Mouse (Mus musculus): ENCODE measurements around the gene Nr2f6. TPM values are rescaled to one million over a fixed set of nuclear protein-coding genes. Genes with fewer than 3 reads are reported as not detected.

Gene Nr2f6
- total and polyA plus RNA-seq, 2 experiments from 2014 or later = 34.1 to 129 TPM

DNA sequence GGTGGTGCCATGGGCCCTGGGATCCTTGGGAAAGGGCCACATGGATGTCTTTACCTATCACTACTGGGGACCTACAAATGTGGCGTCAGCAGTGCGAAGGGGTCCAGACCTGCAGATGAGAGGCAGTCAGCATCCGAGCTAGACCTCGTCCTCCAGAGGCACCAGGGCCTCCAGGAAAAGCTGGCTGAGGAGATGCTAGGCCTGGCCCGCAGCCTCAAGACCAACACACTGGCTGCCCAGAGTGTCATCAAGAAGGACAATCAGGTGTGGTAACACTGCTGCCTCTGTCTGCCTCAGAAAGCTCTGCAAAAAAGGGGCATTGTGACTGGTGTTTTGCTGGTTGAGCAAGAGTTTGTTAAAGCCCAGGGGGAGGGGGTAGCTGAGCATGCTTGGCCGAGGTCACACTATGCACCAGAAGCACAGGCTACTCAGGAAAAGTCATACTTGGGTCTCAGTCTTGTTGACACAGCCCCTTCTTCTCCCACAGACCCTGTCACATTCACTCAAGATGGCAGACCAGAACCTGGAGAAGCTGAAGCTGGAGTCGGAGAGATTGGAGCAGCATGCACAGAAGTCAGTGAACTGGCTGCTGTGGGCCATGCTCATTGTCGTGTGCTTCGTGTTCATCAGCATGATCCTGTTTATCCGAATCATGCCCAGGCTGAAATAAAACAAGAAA is 12.6 kb downstream of the Nr2f6 start:
- WGBS = 94% methylated on average over 10 of the region's 10 CpGs
- H3K4me2 ChIP-seq (ENCODE audit: low read depth, low read length) = no peak overlapping the region
- H3K9ac ChIP-seq (replicated peaks; ENCODE audit: low read length) = no peak overlapping the region
- H3K9me3 ChIP-seq (ENCODE audit: low read length) = no peaks in the 10 kb centered on the region
- H3K4me1 ChIP-seq (ENCODE audit: insufficient read depth, low read length) = peaks cover 7% of the 10 kb centered on the region
- ATAC-seq (no peak), DNase-seq (ENCODE audit: low spot score) (no peak)
- H3K27me3 ChIP-seq (ENCODE audit: insufficient read depth, low read length) = no peaks in the 10 kb centered on the region
- peaks cover 20% of the 10 kb centered on the region for H3K36me3 ChIP-seq (ENCODE audit: insufficient read depth, low read length)
- TF ChIP-seq CTCF (IDR thresholded peaks at IDR 0.05; ENCODE audit: low read depth) = no peak
- H3K27ac ChIP-seq = no peak overlapping the region
- H3K4me3 ChIP-seq (ENCODE audit: low read length) = no peak overlapping the region

DNA sequence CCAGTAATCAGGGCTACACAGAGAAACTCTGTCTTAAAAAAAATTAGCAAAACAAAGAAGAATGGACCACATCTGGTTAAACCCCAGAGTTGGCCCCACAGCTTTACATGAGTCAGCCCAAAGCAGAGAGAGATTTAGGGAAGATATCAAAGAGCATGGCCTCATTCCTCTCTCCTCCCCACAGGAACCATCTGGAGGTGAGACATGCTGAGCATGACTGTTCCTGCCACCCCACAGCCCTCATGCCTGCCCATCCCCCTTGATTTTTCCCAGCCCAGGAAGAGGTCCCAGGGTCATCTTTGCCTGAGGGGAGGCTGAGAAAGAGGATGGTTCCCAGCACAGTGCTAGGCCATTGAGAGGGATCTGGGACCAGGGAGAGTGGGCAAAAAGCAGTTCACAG is 13.4 kb downstream of the Nr2f6 start:
- no peak for ATAC-seq
- Histone ChIP-seq H3K27ac (0 out of 2 replicates have a peak overlapping the region, but pooled peaks have one; percentile 87), H3K9me3 (ENCODE audit: low read length) (no peaks in the 10 kb centered on the region), H3K4me3 (ENCODE audit: low read length) (no peak overlapping the region), H3K27me3 (ENCODE audit: insufficient read depth, low read length) (no peaks in the 10 kb centered on the region), H3K4me2 (ENCODE audit: low read depth, low read length) (no peak overlapping the region), H3K4me1 (ENCODE audit: insufficient read depth, low read length) (peaks cover 7% of the 10 kb centered on the region), H3K36me3 (ENCODE audit: insufficient read depth, low read length) (peaks cover 13% of the 10 kb centered on the region), H3K9ac (replicated peaks; ENCODE audit: low read length) (no peak overlapping the region)
- no peak for DNase-seq (ENCODE audit: low spot score)
- TF ChIP-seq CTCF (IDR thresholded peaks at IDR 0.05; ENCODE audit: low read depth) = no peak

DNA sequence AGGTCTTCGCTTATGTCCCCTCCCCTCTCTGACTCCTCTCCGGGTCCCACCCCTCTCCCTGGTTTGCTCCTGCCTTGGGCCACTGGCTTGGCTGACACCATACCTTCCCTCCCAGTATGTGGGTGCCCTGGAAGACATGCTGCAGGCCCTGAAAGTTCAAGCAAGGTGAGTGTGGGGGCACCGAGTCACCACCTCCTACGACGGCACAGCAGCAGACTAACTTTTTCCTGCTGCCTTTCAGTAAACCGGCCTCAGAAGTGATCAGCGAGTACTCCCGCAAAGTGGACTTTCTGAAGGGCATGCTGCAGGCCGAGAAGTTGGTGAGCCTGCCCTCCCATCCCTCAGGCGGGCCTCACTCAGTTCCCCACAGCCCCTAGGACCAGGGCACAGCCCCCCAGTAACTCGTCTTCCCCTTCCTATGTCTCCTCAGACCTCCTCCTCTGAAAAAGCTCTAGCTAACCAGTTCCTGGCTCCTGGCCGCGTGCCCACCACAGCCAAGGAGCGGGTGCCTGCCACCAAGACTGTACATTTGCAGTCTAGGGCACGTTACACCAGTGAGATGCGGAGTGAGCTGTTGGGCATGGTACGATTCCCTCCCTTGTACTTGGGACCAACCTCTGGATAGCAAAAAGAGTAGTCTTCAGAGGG is 14.1 kb downstream of the Nr2f6 start:
- H3K4me1 ChIP-seq (ENCODE audit: insufficient read depth, low read length) = peaks cover 7% of the 10 kb centered on the region
- DNase-seq (ENCODE audit: low spot score) (no peak), ATAC-seq (no peak)
- WGBS = 46% methylated on average over 17 of the region's 17 CpGs
- no peaks in the 10 kb centered on the region for H3K9me3 ChIP-seq (ENCODE audit: low read length)
- H3K4me2 ChIP-seq (ENCODE audit: low read depth, low read length) = peak overlapping the region; percentile 70
- peak overlapping the region; percentile 87 for H3K27ac ChIP-seq
- H3K9ac ChIP-seq (replicated peaks; ENCODE audit: low read length) = peak overlapping the region; percentile 65
- peaks cover 13% of the 10 kb centered on the region for H3K36me3 ChIP-seq (ENCODE audit: insufficient read depth, low read length)
- peak overlapping the region; percentile 52 for H3K4me3 ChIP-seq (ENCODE audit: low read length)
- no peaks in the 10 kb centered on the region for H3K27me3 ChIP-seq (ENCODE audit: insufficient read depth, low read length)
- no peak for TF ChIP-seq CTCF (IDR thresholded peaks at IDR 0.05; ENCODE audit: low read depth)

DNA sequence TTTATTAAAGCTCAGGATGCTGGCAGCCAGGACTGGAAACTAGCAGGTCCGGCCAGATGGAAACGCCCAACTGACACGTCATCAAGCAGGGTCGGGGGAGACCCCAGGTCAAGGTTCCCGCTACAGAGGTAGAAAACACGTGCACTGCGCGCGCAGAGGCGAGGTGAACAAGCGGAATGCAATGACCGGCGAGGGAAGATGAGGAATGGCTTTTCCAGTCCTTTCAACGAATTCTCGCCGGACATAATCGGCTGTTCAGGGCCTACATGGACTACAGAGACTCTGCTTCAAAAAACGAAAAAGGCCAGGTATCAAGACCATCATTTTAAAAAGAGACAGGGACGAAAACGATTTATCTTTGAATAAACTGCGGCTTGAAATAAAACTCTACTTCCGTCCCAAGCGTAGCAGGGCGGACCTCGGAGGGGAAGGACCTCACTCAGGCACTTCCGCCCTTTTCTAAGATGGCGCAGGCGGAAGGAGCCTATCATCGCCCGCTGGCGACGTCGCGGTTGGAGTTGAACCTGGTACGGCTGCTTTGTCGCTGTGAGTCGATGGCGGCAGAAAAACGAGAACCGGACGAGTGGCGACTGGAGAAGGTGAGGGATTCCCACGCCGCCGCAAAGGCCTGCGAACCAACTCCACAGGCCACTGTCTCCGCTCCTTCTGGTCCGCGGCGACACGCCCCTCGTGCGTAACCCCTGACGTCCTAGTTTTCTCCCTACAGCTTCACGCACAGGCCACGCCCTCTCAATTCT is 14.8 kb downstream of the Nr2f6 start, which contains the start of gene Use1:
TSS of gene Use1 (plus strand) at position 78 of the 758 bp plus-strand sequence.
- whole genome bisulfite sequencing = under 1% methylated on average over 56 of the region's 56 CpGs
- Histone ChIP-seq H3K4me2 (ENCODE audit: low read depth, low read length) (peak within 1 kb of the TSS; percentile 70), H3K9ac (replicated peaks; ENCODE audit: low read length) (peak within 1 kb of the TSS; percentile 65), H3K27ac (peak within 1 kb of the TSS; percentile 87), H3K27me3 (ENCODE audit: insufficient read depth, low read length) (no peaks in the 10 kb centered on the region), H3K4me1 (ENCODE audit: insufficient read depth, low read length) (peaks cover 7% of the 10 kb centered on the region), H3K36me3 (ENCODE audit: insufficient read depth, low read length) (peaks cover 13% of the 10 kb centered on the region), H3K4me3 (ENCODE audit: low read length) (peak within 1 kb of the TSS; percentile 52), H3K9me3 (ENCODE audit: low read length) (no peaks in the 10 kb centered on the region)
- no peak for TF ChIP-seq CTCF (IDR thresholded peaks at IDR 0.05; ENCODE audit: low read depth)
- DNase-seq (ENCODE audit: low spot score) = peak; percentile 94
- ATAC-seq = peak; percentile 84

DNA sequence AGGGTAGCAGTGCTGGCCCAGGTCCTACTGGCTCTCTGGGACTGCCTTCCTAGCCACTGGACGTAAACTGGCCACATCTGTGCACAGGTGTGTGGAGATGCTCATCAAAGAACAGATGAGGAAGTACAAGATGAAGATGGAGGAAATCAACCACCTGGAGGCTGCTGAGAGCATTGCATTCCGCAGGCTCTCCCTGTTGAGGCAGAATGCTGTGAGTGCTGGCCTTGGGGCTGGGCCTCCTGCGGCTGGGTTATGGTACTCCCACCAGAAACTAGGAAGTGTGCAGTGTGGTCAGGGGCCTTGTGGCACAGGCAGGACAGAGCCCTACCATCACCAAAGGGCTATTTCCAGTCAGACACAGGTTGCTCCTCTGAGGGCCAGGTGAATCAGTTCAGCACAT is 23.7 kb downstream of the Nr2f6 start:
- TF ChIP-seq CTCF (IDR thresholded peaks at IDR 0.05; ENCODE audit: low read depth) = peak; percentile 7; the same call in 1 of the 2 replicates

DNA sequence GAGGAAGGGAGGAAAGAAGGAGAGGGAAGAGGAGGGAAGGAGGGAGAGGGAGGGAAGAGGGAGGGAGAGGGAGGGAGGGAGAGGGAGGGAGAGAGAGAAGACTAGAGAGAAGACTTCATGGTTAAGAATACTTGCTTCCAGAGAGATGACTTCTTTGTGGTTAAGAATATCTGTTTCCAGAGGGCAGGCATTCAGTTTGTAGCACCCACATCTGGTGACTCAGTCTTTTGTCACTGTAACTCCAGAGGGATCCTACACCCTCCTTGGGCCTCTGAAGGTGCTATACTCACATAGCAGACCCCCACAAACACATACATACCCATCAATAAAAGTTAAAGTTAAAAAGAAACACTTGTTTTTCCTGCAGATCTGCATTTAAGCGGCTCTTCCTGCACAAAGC is 30.2 kb downstream of the Nr2f6 start:
- H3K27ac ChIP-seq = no peak overlapping the region
- no peak overlapping the region for H3K4me3 ChIP-seq (ENCODE audit: low read length)
- no peaks in the 10 kb centered on the region for H3K9me3 ChIP-seq (ENCODE audit: low read length)
- no peak overlapping the region for H3K9ac ChIP-seq (replicated peaks; ENCODE audit: low read length)
- 95% methylated on average over 1 of the region's 1 CpGs for WGBS
- DNase-seq (ENCODE audit: low spot score) (no peak), ATAC-seq (no peak)
- H3K4me2 ChIP-seq (ENCODE audit: low read depth, low read length) = no peak overlapping the region
- peaks cover 79% of the 10 kb centered on the region for H3K36me3 ChIP-seq (ENCODE audit: insufficient read depth, low read length)
- no peaks in the 10 kb centered on the region for H3K4me1 ChIP-seq (ENCODE audit: insufficient read depth, low read length)
- no peak for TF ChIP-seq CTCF (IDR thresholded peaks at IDR 0.05; ENCODE audit: low read depth)
- H3K27me3 ChIP-seq (ENCODE audit: insufficient read depth, low read length) = no peaks in the 10 kb centered on the region

More for the DNA sequence above, 23.7 kb downstream of the Nr2f6 start:
- Histone ChIP-seq H3K4me2 (ENCODE audit: low read depth, low read length) (no peak overlapping the region), H3K27ac (no peak overlapping the region), H3K36me3 (ENCODE audit: insufficient read depth, low read length) (peaks cover 73% of the 10 kb centered on the region), H3K4me1 (ENCODE audit: insufficient read depth, low read length) (no peaks in the 10 kb centered on the region), H3K9ac (replicated peaks; ENCODE audit: low read length) (no peak overlapping the region), H3K4me3 (ENCODE audit: low read length) (no peak overlapping the region), H3K9me3 (ENCODE audit: low read length) (no peaks in the 10 kb centered on the region), H3K27me3 (ENCODE audit: insufficient read depth, low read length) (no peaks in the 10 kb centered on the region)
- ATAC-seq (no peak), DNase-seq (ENCODE audit: low spot score) (no peak)
- WGBS = 83% methylated on average over 3 of the region's 3 CpGs
